Mouse (Mus musculus) liver, embryonic 16.5 days (tissue): ENCODE measurements around the gene Sema4b. TPM values are rescaled to one million over a fixed set of nuclear protein-coding genes. Genes with fewer than 3 reads are reported as not detected.
A peak's percentile ranks its signal among the peaks of the same experiment; 100 is the strongest.

Source experiments
- ATAC-seq: fragments of 200-750 bp; cut with Nextera tagmentation; 2 replicates; pipeline ENCODE4 v1.8.0; 2017; ENCODE audit warnings: low read depth, mild to moderate bottlenecking, moderate number of reproducible peaks, moderate library complexity
- H3K27ac ChIP-seq: fragments of 300-500 bp; sonication (generic); 2 replicates; pipeline ENCODE4 v1.5.1; 2014; ENCODE audit warnings: mild to moderate bottlenecking, low read length
- H3K27me3 ChIP-seq: fragments of 300-500 bp; sonication (generic); 2 replicates; pipeline ENCODE4 v1.6.1; 2014; ENCODE audit warnings: low read depth, low read length, mixed read lengths; ENCODE audit not compliant: control insufficient read depth, insufficient read depth
- H3K36me3 ChIP-seq: fragments of 300-500 bp; sonication (generic); 2 replicates; pipeline ENCODE4 v1.6.1; 2014; ENCODE audit warnings: mild to moderate bottlenecking; ENCODE audit not compliant: control insufficient read depth, insufficient read depth
- H3K4me1 ChIP-seq: fragments of 300-500 bp; sonication (generic); 2 replicates; pipeline ENCODE4 v1.6.1; 2014; ENCODE audit warnings: low read depth, low read length, mixed read lengths; ENCODE audit not compliant: control insufficient read depth
- H3K4me2 ChIP-seq: fragments of 300-500 bp; sonication (generic); 2 replicates; pipeline ENCODE4 v1.6.1; 2014; ENCODE audit warnings: low read depth, low read length, mixed read lengths
- H3K4me3 ChIP-seq: fragments of 300-500 bp; sonication (generic); 2 replicates; pipeline ENCODE4 v1.5.1; 2014; ENCODE audit warnings: low read depth, mild to moderate bottlenecking, low read length
- H3K9ac ChIP-seq: fragments of 300-500 bp; sonication (generic); 2 replicates; pipeline ENCODE4 v1.6.1; 2014; ENCODE audit warnings: low read depth, low read length
- H3K9me3 ChIP-seq: fragments of 300-500 bp; sonication (generic); replicated peaks from 2 replicates; pipeline ENCODE4 v1.6.1; 2016; ENCODE audit warnings: low read length; ENCODE audit not compliant: control insufficient read depth
- WGBS: fragments of 180-500 bp; shearing (Covaris S2); extraction: QIAGEN DNeasy Blood & Tissue Kit; methylation state at CpG from one replicate; pipeline ENCODE4 v1.1.7; 2014; ENCODE audit not compliant: insufficient replicate concordance; 5-methylcytosine and 5-hydroxymethylcytosine counted together
- polyA plus RNA-seq: library from polyadenylated mRNA; unstranded; fragments of >200 nt; fragmentation: Nextera tagmentation; extraction: Ambion mirVana; gene quantifications from 2 replicates; pipeline ENCODE4 v1.2.1, GENCODE M21; 2015

Sema4b gene
- polyA plus RNA-seq, 1 experiment from 2014 or later: 14.4 TPM

DNA sequence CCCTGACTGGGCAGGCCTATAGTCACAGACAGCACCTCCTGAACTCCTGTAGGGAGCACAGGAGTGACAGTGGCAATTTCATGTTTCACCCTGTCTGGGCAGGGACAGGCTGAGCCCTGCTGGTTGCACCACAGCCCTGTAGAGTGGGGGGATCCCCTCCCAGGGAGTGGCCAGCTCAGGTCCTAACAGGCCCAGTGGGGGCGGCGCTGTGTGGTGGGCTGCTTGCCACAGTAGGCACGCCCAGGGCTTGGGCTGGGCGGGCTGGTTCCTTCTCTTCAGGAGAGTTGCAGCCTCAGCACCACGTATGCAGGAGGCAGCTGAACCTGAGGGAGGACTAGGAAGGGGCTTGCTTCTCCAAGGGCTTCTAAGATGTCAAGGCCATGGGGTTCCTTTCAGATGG lies 4.8 kb downstream of the Sema4b start:
- peak overlapping the region; percentile 7; the same call in 1 of the 2 replicates for H3K9ac ChIP-seq
- peak overlapping the region; percentile 94 for H3K27ac ChIP-seq
- H3K4me1 ChIP-seq: peaks cover 75% of the 10 kb centered on the region
- H3K4me3 ChIP-seq: no peak overlapping the region
- H3K4me2 ChIP-seq: no peak overlapping the region
- H3K36me3 ChIP-seq: no peaks in the 10 kb centered on the region
- no peaks in the 10 kb centered on the region for H3K27me3 ChIP-seq
- no peaks in the 10 kb centered on the region for H3K9me3 ChIP-seq
- 14% methylated on average over 5 of the region's 5 CpGs for WGBS
- ATAC-seq: peak; percentile 12; the same call in 1 of the 2 replicates

DNA sequence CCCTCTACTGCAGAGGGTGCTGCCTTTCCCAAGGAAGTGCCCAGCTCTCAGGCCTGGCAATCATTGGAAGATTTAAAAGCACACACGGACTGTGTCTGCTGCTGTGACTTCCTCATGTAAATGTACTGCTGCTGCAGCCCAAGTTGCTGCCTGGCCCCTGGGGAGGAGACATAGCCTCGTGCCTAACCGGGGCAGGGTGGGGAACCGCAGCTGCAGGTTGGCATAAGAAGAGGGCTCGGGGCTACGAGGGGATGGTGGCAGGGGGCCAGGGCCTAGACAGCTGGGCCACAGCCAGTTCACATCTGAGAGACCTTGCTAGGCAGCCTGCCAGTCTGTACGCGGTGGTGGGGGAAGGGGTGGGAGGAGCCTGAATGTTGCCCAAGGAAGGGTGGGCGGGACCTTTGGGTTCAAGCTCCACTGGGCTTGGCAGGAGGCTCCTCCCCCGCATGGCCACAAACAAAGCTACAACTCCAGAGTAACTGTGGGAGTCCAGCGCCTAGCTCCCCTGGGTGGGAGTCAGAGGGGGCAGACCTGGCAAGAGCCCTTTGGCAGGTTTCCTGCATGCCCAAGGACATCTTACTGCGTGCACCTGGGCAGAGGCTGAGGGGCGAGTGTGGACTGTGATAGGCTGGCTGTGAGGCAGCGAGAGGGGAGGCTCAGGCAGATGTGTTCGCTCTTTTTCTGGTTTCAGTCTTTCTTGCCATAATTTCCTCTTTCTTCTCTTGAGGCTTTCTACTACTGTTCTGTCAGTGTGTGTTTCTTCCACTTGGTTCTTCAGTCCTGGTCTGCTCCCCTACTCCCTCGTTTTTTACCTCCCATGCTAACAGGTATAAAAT lies 5.8 kb downstream of the Sema4b start:
- peak overlapping the region; percentile 94 for H3K27ac ChIP-seq
- 5% methylated on average over 16 of the region's 16 CpGs for WGBS
- peak overlapping the region; percentile 80 for H3K9ac ChIP-seq
- H3K36me3 ChIP-seq: no peaks in the 10 kb centered on the region
- H3K4me2 ChIP-seq: peak overlapping the region; percentile 87
- peak overlapping the region; percentile 60 for H3K4me3 ChIP-seq
- peak; percentile 89 for ATAC-seq
- H3K9me3 ChIP-seq: no peaks in the 10 kb centered on the region
- H3K4me1 ChIP-seq: peaks cover 74% of the 10 kb centered on the region
- no peaks in the 10 kb centered on the region for H3K27me3 ChIP-seq

- Histone ChIP-seq H3K4me2 (0 out of 2 replicates have a peak overlapping the region, but pooled peaks have one; percentile 16), H3K9ac (peak overlapping the region; percentile 35; the same call in 1 of the 2 replicates), H3K27me3 (no peaks in the 10 kb centered on the region), H3K27ac (peak overlapping the region; percentile 94), H3K9me3 (no peaks in the 10 kb centered on the region), H3K36me3 (no peaks in the 10 kb centered on the region), H3K4me1 (peaks cover 71% of the 10 kb centered on the region), H3K4me3 (no peak overlapping the region)
- no peak for ATAC-seq
- WGBS: 70% methylated on average over 13 of the region's 13 CpGs
These were observed 7.5 kb downstream of the Sema4b start for GRCm38 (mm10) chr7:80193941-80194739.

DNA sequence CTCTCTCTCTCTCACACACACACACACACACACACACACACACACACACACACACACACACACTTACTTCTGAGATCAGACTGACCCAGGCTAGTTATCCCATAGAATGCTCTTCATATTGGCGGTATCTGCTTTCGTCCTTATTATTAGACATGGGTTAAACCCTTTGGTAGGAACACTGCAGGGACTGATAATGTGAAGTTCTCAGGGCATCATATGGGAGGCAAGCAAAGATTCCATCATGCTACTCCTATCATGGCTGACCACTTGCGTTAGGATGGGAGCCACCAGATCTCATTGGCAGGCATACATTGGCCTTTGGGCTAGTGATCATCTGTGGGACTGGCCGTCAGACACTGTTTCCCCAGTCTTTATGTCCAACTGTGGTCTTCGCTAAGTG lies 8.5 kb downstream of the Sema4b start:
- H3K4me2 ChIP-seq: peak overlapping the region; percentile 36; the same call in 1 of the 2 replicates
- no peaks in the 10 kb centered on the region for H3K27me3 ChIP-seq
- peaks cover 80% of the 10 kb centered on the region for H3K4me1 ChIP-seq
- H3K36me3 ChIP-seq: no peaks in the 10 kb centered on the region
- ATAC-seq: 0 out of 2 replicates have a peak, but pooled peaks have one; percentile 2
- H3K27ac ChIP-seq: peak overlapping the region; percentile 51
- H3K9ac ChIP-seq: peak overlapping the region; percentile 50
- H3K9me3 ChIP-seq: no peaks in the 10 kb centered on the region
- 0 out of 2 replicates have a peak overlapping the region, but pooled peaks have one; percentile 15 for H3K4me3 ChIP-seq
- 43% methylated on average over 5 of the region's 5 CpGs for WGBS

- H3K4me2 ChIP-seq: peak overlapping the region; percentile 36; the same call in 1 of the 2 replicates
- peak overlapping the region; percentile 50 for H3K9ac ChIP-seq
- no peaks in the 10 kb centered on the region for H3K27me3 ChIP-seq
- ATAC-seq: no peak
- WGBS: 81% methylated on average over 10 of the region's 11 CpGs
- H3K4me1 ChIP-seq: peaks cover 85% of the 10 kb centered on the region
- no peaks in the 10 kb centered on the region for H3K36me3 ChIP-seq
- 0 out of 2 replicates have a peak overlapping the region, but pooled peaks have one; percentile 15 for H3K4me3 ChIP-seq
- no peaks in the 10 kb centered on the region for H3K9me3 ChIP-seq
- H3K27ac ChIP-seq: peak overlapping the region; percentile 51
These were observed 9.1 kb downstream of the Sema4b start for GRCm38 (mm10) chr7:80195576-80196263.

DNA sequence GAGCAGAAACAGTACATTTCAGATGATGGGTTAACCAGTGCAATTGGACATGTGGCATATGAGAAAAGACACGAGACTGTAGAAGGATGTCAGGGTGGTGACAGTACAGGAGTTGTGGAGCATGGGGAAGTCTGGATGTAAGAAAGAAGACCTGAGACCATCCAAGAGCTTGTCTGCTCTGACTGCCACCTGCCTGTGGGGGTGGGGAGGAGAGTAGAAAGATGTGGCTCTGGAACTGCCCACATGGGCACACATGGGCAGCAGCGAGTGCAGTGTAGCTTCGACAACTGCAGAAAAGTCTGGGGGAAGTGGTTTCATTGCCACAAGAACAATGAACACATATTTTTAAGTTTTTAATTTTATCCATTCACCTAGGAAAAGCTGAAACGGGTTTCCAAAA lies 10.7 kb downstream of the Sema4b start:
- peak overlapping the region; percentile 35; the same call in 1 of the 2 replicates for H3K9ac ChIP-seq
- peaks cover 86% of the 10 kb centered on the region for H3K4me1 ChIP-seq
- H3K4me2 ChIP-seq: peak overlapping the region; percentile 96
- no peak for ATAC-seq
- WGBS: 10% methylated on average over 4 of the region's 4 CpGs
- H3K9me3 ChIP-seq: no peaks in the 10 kb centered on the region
- H3K36me3 ChIP-seq: peaks cover 10% of the 10 kb centered on the region; the same call in 1 of the 2 replicates
- H3K27ac ChIP-seq: peak overlapping the region; percentile 90
- peak overlapping the region; percentile 98 for H3K4me3 ChIP-seq
- H3K27me3 ChIP-seq: no peaks in the 10 kb centered on the region

- Histone ChIP-seq H3K9me3 (no peaks in the 10 kb centered on the region), H3K27me3 (no peaks in the 10 kb centered on the region), H3K9ac (peak overlapping the region; percentile 99), H3K4me1 (peaks cover 86% of the 10 kb centered on the region), H3K36me3 (peaks cover 10% of the 10 kb centered on the region; the same call in 1 of the 2 replicates), H3K4me3 (peak overlapping the region; percentile 98), H3K4me2 (peak overlapping the region; percentile 96), H3K27ac (peak overlapping the region; percentile 90)
- peak; percentile 78 for ATAC-seq
- WGBS: under 1% methylated on average over 73 of the region's 74 CpGs
These were observed 11.5 kb downstream of the Sema4b start for GRCm38 (mm10) chr7:80197941-80198778.

GRCm38 (mm10) chr7:80198863-80199262 lies 12.2 kb downstream of the Sema4b start:
- peaks cover 87% of the 10 kb centered on the region for H3K4me1 ChIP-seq
- peak overlapping the region; percentile 96 for H3K4me2 ChIP-seq
- H3K27ac ChIP-seq: peak overlapping the region; percentile 90
- WGBS: 0% methylated on average over 11 of the region's 11 CpGs
- H3K9me3 ChIP-seq: no peaks in the 10 kb centered on the region
- H3K27me3 ChIP-seq: no peaks in the 10 kb centered on the region
- peak overlapping the region; percentile 98 for H3K4me3 ChIP-seq
- peak overlapping the region; percentile 99 for H3K9ac ChIP-seq
- ATAC-seq: peak; percentile 14
- peaks cover 10% of the 10 kb centered on the region; the same call in 1 of the 2 replicates for H3K36me3 ChIP-seq
